Mouse (Mus musculus): ENCODE data around the gene Snx18.

Snx18 gene

DNA sequence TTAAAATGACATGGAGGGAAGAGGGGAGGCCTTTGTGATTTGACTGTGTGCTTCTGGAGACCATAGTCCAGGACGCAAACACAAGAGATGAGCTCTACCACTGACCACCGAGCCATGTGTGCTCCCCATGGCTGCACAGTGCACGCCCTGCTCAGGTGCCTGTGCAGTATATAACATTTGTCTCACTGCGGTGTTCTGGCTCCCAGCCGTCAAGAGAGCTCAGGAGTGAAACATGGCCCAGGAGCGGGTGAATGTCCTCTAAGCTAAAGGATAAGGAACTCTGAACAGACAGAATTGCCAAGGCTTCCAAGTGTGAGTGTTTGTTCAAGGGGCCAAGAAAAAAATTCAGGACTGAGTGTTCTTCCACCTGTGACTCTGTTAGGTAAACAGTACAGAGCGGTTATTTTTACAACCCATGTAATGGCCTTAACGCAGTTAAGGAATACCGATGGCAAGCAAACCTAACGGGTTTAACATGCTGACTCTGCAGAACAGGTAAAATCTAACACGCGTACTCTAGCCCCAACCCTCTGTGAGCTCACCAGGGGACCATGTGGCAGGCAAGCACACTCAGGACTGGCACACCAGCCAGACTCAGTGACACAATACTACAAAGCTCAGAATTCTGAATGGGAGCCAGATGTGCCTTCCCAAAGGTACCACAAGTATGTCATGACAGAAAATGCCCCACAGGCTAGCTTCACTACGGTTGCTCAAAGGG is 21.4 kb downstream of the Snx18 start:
- DNase-seq (ENCODE audit: low spot score): no peak

DNA sequence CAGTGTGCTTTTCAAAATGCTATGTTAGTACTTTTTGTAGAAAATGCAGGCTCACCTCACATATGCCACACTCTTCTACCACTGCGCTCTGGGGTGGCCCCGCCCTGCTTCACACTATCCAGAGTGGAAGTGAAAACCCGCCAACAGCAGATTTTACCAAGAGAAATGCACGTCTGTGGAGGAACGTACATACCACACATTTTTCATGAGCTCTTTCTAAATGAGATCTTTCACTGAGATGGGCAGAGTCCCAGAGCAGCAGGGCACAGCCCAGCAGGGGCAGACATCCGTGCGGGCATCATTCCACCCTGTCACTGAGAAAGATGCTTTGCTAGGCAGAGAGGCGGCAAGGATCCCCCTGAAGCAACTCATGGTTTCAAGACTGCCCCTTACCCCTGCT is 22.4 kb downstream of the Snx18 start:
- no peak for DNase-seq (ENCODE audit: low spot score)

DNA sequence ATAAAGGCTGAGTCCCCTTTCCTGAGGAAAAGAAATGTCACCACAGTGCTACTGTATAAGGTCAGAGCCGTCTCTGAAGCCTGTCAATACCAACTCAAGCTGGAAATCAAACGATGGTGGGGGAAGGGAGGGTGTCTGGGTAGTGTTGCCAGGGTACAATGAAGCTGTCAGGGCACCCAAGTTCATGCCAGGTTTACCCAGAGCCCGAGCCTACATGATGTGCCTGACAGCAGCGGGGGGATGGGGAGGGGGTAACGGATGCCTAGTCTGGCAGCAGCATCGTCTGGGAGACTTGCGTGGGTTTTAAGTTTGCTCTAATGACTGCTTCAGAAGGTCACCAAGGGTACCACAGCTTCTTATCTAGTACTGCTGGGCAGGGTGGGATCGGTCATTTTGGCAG is 23.1 kb downstream of the Snx18 start:
- DNase-seq (ENCODE audit: low spot score): no peak

DNA sequence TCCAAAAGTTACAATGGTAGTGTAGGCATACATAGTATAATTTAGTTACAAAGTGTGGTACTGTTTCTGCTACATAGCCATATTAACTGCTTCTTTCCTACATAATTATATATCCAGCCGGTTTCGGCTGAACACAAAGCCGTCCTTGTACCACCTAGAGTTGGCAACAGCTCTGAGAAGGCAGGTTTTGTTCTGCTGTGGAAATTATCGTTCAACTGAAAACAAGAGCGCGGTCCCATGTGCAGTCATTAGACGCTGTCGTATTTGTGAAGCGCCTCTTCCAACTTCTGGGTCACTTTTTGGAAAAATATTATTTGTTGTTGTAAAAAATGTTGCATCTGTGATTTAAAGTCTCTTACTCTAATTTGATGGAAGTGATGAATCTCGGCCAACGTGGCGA is 24.0 kb downstream of the Snx18 start:
- no peak for DNase-seq (ENCODE audit: low spot score)

DNA sequence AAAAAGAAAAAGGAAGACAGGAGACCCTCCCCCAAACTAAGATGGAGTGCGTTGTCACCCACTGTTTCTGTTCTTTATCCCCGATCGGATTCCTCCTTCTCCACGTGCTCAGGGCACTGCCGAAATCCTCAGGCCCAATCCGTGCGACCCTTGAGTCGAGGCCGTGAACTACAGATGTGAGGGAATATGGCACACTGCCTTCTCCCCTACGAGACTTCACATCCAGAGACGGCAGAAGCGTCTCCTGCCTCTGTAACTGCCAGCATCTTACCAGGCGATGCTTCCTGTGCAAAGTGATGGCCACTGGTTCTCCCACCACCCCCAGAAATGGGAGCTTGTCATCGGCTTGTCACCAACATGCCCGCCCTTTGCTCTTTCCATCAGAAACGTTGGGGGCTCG is 24.7 kb downstream of the Snx18 start:
- no peak for DNase-seq (ENCODE audit: low spot score)

DNA sequence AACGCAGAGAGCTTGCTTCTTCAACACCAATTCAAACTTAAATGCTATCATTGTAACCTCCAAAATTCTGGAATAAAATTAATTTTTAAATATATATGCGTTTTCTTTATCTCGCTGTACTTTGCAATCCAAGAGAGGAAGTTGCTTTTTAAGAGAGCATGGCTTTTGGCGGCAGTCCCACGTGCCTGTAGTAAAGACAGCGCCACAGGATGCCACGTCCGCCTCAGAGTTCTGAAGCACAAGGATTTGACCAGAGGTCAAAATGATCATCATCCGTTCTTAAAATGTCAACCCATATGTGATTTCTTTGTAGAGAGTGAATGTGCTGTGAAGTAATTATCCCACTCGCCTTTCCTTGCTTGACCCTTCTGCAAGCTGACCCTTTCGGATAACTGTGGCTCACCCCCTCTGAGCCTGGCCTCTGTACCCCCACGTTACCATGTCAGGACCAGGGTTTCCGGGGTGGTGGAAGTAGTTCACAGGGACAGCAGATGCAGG is 25.6 kb downstream of the Snx18 start:
- no peak for DNase-seq (ENCODE audit: low spot score)

DNA sequence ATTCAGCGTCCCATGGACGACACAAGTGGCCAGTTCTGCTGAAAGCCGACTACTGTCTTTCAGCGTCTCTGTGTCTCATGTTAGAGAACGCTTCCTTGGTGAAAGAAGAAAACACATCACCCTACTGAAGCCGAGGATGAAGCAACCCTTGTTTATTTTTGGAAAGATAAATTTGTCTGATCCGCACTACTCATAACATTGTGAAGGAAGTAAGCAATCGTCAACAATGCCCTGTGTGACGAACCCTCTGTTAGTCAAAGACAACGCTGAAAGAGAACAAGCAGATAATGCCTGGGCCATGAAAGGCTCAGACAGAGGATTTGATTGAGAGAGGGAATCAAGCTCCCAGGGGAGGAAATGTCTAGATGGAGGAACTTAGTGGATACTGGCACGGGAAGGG is 27.0 kb downstream of the Snx18 start:
- no peak for DNase-seq (ENCODE audit: low spot score)

DNA sequence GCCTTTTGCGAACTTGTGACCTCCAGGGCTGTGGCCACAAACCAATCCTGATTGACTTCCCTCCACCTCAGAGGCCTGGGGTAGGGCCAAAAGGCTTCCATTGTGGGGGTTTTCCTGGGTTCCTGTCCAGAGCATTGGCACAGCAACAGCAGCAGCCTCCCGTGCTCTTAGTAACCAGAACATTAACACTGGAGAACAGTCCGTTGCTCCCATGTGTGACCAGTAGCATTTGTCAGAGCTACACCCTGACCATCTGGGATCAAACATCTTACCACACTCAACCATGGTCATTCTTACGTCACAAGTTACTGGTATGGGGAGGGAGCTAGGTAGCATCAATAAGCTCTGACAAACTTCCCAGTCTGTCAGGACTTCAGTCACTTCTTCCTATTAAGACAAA is 28.1 kb downstream of the Snx18 start:
- DNase-seq (ENCODE audit: low spot score): no peak

DNA sequence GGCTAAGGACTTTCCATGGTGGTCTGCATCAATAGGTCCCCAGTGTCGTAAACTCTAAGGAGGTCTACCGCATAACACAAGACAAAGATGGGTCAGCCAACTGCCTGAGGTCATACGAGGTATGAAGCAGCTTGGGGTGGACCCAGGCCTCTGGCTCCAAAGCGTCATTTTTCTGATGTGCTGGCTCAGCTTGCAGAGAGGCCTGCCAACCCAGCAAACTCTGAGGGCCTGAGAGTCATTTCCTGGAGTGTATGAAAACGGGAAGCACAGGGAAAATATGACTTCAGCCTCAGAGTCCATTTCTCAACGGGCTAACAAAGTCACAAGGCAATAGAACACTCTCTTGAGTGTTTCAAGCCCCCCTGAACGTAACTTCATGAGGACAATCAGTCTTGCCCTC is 28.9 kb downstream of the Snx18 start:
- no peak for DNase-seq (ENCODE audit: low spot score)

DNA sequence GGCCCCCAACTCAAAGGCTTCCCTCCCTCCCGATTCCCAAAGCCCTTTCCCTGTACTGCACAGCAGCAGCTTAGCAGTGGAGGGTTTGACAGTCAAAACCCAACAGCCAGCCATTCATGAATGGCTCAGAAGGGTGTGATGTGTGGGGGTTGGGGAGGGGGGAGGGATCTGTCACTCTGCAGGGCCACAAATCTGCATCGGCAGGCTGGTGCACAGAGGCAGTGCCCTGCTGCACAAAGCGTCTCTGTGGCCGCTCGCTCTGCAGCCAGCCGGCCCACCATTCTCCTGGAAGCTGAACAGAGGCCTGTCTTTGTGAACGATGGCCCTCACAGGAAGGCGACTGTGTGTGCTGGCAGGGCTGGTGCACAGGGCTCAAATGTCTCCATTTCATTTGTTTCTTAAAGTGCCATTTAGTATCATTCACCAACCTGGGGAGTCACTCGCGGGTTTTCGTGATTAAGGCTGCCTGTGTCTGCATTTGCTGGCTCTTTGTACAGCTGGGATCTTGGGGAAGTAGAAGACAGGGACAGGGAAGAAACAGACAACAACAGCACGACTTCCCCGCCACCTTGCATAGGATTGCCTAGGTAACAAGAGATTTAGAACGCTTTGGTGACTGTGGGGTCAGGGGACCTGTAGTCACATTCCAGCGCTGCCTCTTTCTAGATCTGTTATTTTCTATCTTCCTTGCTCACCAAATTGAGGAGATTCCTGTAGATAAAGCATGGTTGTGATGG is 31.0 kb downstream of the Snx18 start:
- DNase-seq (ENCODE audit: low spot score): no peak

DNA sequence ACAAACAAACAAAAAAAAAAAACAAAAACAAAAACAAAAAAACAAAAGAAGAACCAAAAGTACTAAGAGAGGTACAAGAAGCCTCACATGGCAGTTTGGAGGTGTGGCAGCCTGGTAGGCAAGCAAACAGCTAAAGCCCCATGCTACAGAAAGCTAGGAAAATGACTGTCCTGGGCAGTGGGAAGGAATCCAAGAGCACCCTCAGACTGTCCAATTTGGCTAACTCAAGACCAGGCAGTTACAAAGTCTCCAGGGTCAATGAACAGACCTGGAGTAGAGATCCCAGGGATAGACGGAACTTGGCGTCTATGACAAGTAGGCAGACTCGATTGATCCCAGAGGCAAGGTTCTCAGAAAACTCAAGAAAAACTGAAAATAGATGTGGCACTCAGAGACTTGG is 32.8 kb downstream of the Snx18 start:
- DNase-seq (ENCODE audit: low spot score): no peak

DNA sequence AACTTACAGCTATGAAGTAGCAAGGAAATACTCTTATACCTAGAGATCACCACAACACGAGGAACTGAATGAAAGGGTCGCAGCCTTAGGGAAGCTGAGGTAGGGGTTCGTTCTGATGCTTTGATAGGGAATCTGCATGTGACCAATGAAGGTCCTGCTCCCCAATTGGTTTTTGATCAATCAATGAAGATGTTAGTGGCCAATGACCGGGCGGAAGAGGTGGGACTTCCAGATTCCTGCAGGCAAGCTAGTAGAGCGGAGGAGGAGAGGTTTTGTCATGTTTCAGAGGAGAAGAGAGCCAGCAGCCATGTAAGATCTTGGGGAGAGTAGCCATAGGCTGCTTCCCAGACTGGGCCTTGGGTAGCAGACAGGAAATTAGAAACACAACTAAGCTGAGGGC is 33.9 kb downstream of the Snx18 start:
- DNase-seq (ENCODE audit: low spot score): no peak

DNA sequence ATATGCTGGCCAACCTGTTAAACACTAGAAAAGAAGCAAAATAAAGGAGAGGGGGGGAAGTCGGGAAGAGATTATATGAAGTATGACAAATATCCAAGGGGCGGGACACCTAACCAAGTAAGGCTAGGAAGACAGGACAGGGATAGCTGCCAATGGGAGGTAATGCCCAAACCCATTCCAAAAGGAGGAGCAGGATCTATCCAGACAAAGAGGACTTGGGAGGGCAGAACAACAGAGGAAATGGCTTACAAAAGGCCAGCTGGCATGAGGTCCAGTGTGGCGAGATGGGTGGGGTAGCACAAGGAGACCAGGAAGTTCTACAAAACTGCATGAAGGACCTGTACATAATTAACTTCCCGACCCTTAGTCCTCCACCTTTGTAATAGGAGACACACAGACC is 34.8 kb downstream of the Snx18 start:
- DNase-seq (ENCODE audit: low spot score): no peak

DNA sequence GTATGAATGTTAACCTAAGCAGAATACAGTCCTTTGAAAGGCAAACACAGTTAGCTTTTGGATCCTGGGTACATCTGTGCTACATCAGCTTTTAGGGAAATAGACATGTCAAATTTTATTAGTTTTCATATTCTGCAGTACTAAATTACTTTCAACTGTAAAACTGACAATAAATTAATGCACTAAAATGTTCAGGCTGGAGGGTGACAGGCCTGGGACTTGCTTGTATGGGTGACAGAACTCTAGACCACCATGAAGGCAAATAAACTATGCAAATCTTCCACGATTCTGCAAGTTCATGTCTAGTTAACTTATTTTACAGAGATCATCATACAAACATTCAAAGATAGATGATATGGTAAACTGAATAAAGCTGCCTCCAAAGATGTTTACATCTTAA is 36.3 kb downstream of the Snx18 start:
- no peak for DNase-seq (ENCODE audit: low spot score)

DNA sequence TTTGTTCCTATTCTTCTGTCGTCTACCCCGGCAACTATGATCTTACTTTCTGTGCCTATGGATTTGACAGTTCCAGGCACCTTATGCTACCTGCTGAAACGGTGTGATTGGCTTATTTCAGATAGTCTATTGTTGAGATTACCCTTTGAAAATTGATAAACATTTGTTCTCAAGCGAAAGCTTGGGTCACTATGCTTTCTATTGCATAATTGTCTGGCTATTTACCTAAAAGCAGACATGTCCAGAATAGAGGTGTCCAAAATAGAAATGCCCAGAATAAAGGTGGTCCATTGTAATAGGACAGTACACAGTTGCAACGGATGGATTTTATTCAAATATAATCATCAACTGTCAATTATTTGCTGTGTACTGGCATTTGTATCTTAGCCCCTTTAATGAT is 36.9 kb downstream of the Snx18 start:
- no peak for DNase-seq (ENCODE audit: low spot score)

DNA sequence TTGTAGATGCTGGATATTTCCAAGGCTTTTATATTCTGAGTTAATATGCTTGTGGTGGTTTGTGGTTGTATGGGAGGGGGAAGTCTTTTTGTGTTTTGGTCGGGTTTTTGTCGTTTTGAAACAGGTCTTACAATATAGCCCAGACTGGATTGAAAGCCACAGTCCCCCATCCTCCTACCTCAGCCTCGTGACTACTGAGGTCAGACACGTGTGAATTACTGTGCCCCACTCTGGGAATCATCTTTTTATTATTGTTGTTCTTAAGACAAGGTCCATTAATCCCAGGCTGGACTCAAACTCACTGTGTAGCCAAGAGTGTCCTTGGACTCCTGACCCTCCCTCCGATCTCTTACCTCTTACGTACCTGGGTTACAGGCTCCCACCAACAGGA is 38.0 kb downstream of the Snx18 start:
- DNase-seq (ENCODE audit: low spot score): no peak

DNA sequence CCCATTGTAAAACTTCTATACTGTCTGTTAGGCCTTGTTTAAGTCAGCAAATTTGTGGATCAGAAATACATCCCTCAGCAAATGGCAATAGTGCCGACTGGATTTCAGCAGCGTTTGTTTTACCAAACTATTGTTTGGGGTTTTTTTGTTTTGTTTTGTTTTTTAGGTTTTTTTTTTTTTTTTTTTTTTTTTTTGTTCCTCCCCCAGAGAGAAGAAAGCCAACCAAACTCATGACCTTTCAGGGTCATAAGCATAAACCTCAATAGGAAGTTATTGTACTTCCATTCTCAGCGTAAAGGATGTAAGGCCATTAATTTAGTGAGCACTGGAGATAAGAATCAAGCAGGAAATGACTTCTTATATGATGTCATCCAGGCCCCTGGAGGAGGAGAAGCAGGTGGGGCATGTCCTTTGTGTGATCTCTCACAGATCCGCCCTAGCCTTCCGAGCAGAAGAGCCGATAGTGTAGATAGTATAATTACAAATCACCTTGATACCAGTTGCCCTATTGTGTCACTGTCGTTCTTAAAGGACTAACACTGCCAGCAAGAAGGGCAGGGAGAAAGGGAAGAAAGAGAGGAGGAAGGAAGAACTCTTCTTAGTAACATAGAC is 38.5 kb downstream of the Snx18 start:
- no peak for DNase-seq (ENCODE audit: low spot score)

DNA sequence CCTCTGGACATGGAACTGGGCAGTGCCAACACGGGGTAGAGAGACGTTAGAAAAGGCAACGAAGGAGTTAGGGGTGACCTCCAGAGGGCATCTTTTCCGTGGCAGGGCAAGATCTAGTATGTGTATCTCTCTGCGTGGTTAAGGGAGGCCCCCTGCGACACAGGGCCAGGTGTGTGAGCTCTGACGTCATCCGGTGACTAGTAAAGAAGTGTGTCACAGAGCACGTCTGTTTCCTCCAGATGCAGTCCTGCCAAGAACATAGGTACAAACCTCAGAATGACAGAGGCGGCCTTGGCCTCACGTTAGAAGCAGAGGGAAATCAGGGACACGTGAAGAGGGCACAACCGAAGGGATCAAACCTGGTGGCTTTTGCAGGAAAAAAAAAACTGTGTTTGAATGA is 44.1 kb downstream of the Snx18 start:
- no peak for DNase-seq (ENCODE audit: low spot score)

DNA sequence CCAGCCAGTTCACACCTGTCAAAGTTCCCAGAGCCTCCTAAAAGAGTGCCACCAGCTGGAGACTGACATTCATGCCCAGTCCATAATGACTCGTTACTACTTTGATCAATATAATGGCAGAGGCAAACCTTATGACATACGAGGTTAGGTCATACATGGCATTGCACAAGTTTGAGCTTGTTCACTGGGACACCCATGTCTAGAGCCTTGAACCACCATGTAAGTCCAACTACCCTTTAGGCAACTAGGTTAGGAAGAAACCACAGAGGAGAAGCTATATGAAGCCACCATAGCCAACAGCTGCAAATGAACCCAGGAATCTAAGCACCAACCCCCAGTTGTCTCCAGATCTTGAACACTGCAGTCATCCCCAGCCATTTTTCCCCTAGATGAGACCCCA is 45.0 kb downstream of the Snx18 start:
- no peak for DNase-seq (ENCODE audit: low spot score)

DNA sequence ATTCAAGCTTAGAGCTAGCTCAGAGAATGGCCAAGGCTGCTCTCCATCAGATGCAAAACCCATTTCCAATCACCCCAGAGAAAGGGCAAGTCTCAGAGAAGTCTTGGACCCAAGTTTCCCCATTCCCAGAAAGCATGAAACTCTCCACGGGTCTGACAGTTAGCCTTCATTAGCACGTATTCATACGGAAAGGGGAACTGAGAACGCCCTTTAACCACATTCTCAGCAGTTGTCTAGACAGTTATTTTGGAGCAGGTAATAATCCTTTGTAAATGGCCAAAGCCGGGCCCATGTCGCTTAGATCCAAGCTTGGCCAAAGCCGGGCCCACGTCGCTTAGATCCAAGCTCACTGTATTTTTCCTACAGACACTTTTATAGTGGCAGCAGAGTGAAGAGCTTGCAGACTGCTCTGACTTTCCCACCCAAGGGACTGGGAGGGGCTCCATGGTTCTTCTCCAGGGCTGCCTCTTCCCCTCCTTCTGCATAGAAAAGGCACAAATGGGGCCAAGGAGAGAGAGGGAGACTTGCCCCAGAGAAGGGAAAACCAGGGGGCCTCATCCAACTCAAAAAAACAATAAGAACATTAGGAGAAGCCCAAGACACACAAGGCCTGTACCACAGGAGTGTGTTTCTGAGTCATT is 46.2 kb downstream of the Snx18 start:
- DNase-seq (ENCODE audit: low spot score): no peak

DNA sequence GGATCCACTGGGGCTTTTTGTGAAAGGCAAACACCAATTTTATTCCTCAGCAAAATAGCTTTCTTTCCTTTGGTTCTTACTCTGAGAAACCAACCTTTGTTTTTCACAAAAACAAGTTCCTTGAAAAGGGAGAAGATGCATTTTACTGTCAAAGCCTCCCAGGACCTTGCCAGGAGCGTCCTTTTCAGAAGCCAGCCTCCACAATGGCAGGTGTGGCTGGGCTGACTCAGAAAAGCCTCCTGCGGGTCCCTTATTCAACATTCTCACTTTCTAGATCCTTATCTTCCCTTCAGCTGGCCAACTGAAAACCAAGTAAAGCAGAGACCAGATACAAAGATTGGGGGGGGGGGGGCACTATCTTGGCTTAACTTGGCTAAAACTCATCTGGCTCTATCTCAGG is 48.8 kb downstream of the Snx18 start:
- DNase-seq (ENCODE audit: low spot score): no peak

DNA sequence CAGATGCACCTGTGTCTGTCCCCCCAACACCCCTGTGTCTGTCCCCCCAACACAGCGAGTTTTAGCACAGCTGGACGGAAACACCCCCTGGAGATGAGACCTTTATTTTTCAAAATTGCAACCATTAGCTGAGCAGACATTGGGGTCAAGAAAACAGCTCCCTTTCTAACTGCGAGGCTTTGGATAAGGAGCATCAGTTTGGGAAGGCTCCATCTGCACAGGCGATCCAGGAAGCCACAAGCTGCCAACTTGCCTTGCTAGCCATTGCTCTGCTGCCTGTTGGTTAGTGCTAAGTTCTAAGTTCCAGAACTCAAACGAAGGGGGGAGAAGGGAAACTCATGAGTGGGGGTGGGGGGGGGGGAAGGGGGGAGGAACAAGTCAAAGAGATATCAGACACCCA is 51.4 kb downstream of the Snx18 start:
- DNase-seq (ENCODE audit: low spot score): no peak

DNA sequence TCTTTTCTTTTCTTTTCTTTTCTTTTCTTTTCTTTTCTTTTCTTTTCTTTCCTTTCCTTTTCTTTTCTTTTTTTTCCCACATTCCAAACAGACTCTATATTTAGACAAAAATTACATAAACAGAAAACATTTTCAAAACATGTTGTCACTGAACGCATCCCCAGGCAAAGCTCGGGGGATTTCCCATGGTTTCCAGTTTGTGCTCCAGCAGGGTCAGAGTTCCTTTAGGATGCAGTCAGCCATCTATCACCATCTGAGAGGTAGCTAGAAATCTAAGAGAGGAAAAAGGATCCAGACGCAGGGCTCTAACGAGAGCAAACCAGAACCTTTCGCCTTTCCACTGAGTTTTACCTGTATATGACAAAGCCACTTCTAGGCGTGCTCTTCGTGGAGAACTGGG is 52.0 kb downstream of the Snx18 start:
- no peak for DNase-seq (ENCODE audit: low spot score)
